In the genomic region with DNA sequence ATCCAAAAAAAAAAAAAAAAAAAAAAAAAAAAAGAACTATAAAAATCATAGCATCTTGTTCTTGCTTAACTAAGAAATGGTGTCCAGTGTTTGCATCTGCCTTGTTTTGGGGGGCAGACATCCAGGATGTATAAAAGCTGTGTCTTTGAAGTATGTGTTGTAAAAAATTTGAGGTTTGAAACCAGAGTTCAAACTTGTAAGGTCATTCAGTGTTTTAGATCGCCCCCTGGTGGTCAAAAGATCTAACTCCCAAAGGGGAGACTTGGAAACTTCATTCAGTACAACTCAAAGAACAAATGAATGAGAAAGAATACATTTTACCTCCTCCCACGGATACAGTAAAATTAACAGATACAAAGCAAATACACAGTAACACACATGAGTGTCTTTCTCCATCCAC, we compare ENCODE assay signal across 9 mouse cellular contexts.
A peak's percentile ranks its signal among the peaks of the same experiment; 100 is the strongest.
DNase-seq lines count a peak whose midpoint lies in the region; ATAC-seq lines count a peak whose summit lies in the region.
"Had no signal": no experiment of that assay in that cellular context is flagged by ENCODE, and none has a peak within 500 bp of the region (broad histone marks: within the 10 kb centered on the region; RNA-seq: fewer than 3 reads in every experiment).

No protein-coding gene starts in this region.

- no peaks in the 10 kb centered on the region for H3K27me3 ChIP-seq in forebrain, embryonic 13.5 days
- H3K27me3 ChIP-seq in forebrain, embryonic 12.5 days, result no peaks in the 10 kb centered on the region
- H3K27me3 ChIP-seq in midbrain, embryonic 11.5 days (ENCODE audit: control insufficient read depth, insufficient read depth, low read length), result no peaks in the 10 kb centered on the region
- H3K27me3 ChIP-seq in midbrain, embryonic 16.5 days (ENCODE audit: control insufficient read depth, insufficient read depth, low read depth, low read length), result no peaks in the 10 kb centered on the region
- H3K27me3 ChIP-seq: heart, embryonic 15.5 days had no signal

- H3K4me1 ChIP-seq in forebrain, embryonic 13.5 days, result no peaks in the 10 kb centered on the region
- no peaks in the 10 kb centered on the region for H3K4me1 ChIP-seq in forebrain, embryonic 12.5 days
- no peaks in the 10 kb centered on the region for H3K4me1 ChIP-seq in midbrain, embryonic 11.5 days (ENCODE audit: control insufficient read depth, insufficient read depth, low read length)
- H3K4me1 ChIP-seq in midbrain, embryonic 16.5 days (ENCODE audit: control insufficient read depth, insufficient read depth, low read length), result no peaks in the 10 kb centered on the region

- no peaks in the 10 kb centered on the region for H3K36me3 ChIP-seq in forebrain, embryonic 13.5 days (ENCODE audit: poor library complexity, severe bottlenecking)
- no peaks in the 10 kb centered on the region for H3K36me3 ChIP-seq in forebrain, embryonic 12.5 days (replicated peaks)
- H3K36me3 ChIP-seq in midbrain, embryonic 11.5 days (ENCODE audit: control insufficient read depth, insufficient read depth, low read length), result no peaks in the 10 kb centered on the region
- no peaks in the 10 kb centered on the region for H3K36me3 ChIP-seq in midbrain, embryonic 16.5 days (ENCODE audit: control insufficient read depth, insufficient read depth, low read length)

- no peak overlapping the region for H3K9ac ChIP-seq in forebrain, embryonic 13.5 days
- H3K9ac ChIP-seq in forebrain, embryonic 12.5 days, result no peak overlapping the region
- no peak overlapping the region for H3K9ac ChIP-seq in midbrain, embryonic 11.5 days (ENCODE audit: low read length)
- H3K9ac ChIP-seq in midbrain, embryonic 16.5 days (ENCODE audit: low read depth, low read length), result no peak overlapping the region
- H3K9ac ChIP-seq: heart, embryonic 15.5 days had no signal

- H3K27ac ChIP-seq in forebrain, embryonic 13.5 days, result no peak overlapping the region
- no peak overlapping the region for H3K27ac ChIP-seq in forebrain, embryonic 12.5 days
- no peak overlapping the region for H3K27ac ChIP-seq in midbrain, embryonic 11.5 days (ENCODE audit: low read depth, low read length)
- no peak overlapping the region for H3K27ac ChIP-seq in midbrain, embryonic 16.5 days (ENCODE audit: low read length)
- H3K27ac ChIP-seq: heart, embryonic 15.5 days had no signal

- peak; percentile 91 for DNase-seq in midbrain, embryonic 11.5 days (ENCODE audit: low spot score, missing footprints)
- DNase-seq in c-Kit-positive CD71-negative TER-119-negative erythroid progenitor cells, embryonic 14.5 days (ENCODE audit: low read depth), result peak; percentile 55
- DNase-seq in gastrocnemius, postnatal 4 days (ENCODE audit: low spot score in 2 of 2), result peak; percentile 20 to 51
- peak; percentile 64 for DNase-seq in lung, postnatal 25 days (ENCODE audit: low spot score)
- peak; percentile 25 for DNase-seq in testis, postnatal 14 days (ENCODE audit: low spot score)

- H3K4me2 ChIP-seq in forebrain, embryonic 13.5 days, result no peak overlapping the region
- H3K4me2 ChIP-seq in forebrain, embryonic 12.5 days, result no peak overlapping the region
- H3K4me2 ChIP-seq in midbrain, embryonic 11.5 days, result no peak overlapping the region
- no peak overlapping the region for H3K4me2 ChIP-seq in midbrain, embryonic 16.5 days (ENCODE audit: low read length)
- H3K4me2 ChIP-seq: heart, embryonic 15.5 days had no signal

- H3K4me3 ChIP-seq in forebrain, embryonic 13.5 days, result no peak overlapping the region
- no peak overlapping the region for H3K4me3 ChIP-seq in forebrain, embryonic 12.5 days (replicated peaks)
- no peak overlapping the region for H3K4me3 ChIP-seq in midbrain, embryonic 11.5 days (ENCODE audit: low read depth, low read length)
- H3K4me3 ChIP-seq in midbrain, embryonic 16.5 days (ENCODE audit: low read depth, low read length), result no peak overlapping the region
- H3K4me3 ChIP-seq: heart, embryonic 15.5 days had no signal

- 14% methylated on average over 2 of the region's 2 CpGs for WGBS in forebrain, embryonic 13.5 days
- 8% methylated on average over 2 of the region's 2 CpGs for WGBS in forebrain, embryonic 12.5 days
- WGBS in midbrain, embryonic 11.5 days, result 19% methylated on average over 2 of the region's 2 CpGs
- WGBS in midbrain, embryonic 16.5 days, result 16% methylated on average over 2 of the region's 2 CpGs

- no peaks in the 10 kb centered on the region for H3K9me3 ChIP-seq in forebrain, embryonic 13.5 days (replicated peaks)
- H3K9me3 ChIP-seq in forebrain, embryonic 12.5 days, result no peaks in the 10 kb centered on the region
- H3K9me3 ChIP-seq in midbrain, embryonic 11.5 days (ENCODE audit: control insufficient read depth, low read length), result no peaks in the 10 kb centered on the region
- no peaks in the 10 kb centered on the region for H3K9me3 ChIP-seq in midbrain, embryonic 16.5 days (replicated peaks; ENCODE audit: control insufficient read depth, low read length, poor library complexity, severe bottlenecking)
- H3K9me3 ChIP-seq: heart, embryonic 15.5 days had no signal

- 0 out of 2 replicates have a peak, but pooled peaks have one; percentile 16 for ATAC-seq in forebrain, embryonic 13.5 days
- no peak for ATAC-seq in forebrain, embryonic 12.5 days (ENCODE audit: low FRiP score)
- no peak for ATAC-seq in midbrain, embryonic 11.5 days (ENCODE audit: low FRiP score)
- ATAC-seq in midbrain, embryonic 16.5 days, result no peak

Comparison
In these comparisons a context has a peak if more than half of its experiments do, and no peak if none do; other contexts are left out.
1. DNase-seq: peak in every context shown above with its lines; median percentile 91 in midbrain, embryonic 11.5 days; 64 in lung, postnatal 25 days; 55 in c-Kit-positive CD71-negative TER-119-negative erythroid progenitor cells, embryonic 14.5 days; 36 in gastrocnemius, postnatal 4 days; 25 in testis, postnatal 14 days.